Mouse (Mus musculus) kidney, postnatal 36 days (tissue): ENCODE measurements around the gene Hbp1.

Source experiments
- DNase-seq, 2 experiments: peaks; one replicate each; pipeline ENCODE4 v3.0.0; 2021 to 2022; ENCODE audit warnings: mixed read lengths in 2 of 2

The Hbp1 gene

GRCm38 (mm10) chr12:31905696-31906551 is 44.4 kb downstream of the Hbp1 start:
- no peak for DNase-seq

GRCm38 (mm10) chr12:31900391-31900914 is 49.9 kb downstream of the Hbp1 start:
- DNase-seq: no peak

- DNase-seq: no peak
Observed at GRCm38 (mm10) chr12:31897456-31897855, 52.9 kb downstream of the Hbp1 start.

- no peak for DNase-seq
Observed at GRCm38 (mm10) chr12:31896986-31897385, 53.3 kb downstream of the Hbp1 start.

- no peak for DNase-seq
Observed at GRCm38 (mm10) chr12:31896295-31896694, 54.0 kb downstream of the Hbp1 start.

- DNase-seq: no peak
Observed at GRCm38 (mm10) chr12:31895888-31896287, 54.4 kb downstream of the Hbp1 start.

GRCm38 (mm10) chr12:31895095-31895734 is 55.1 kb downstream of the Hbp1 start:
- no peak for DNase-seq

GRCm38 (mm10) chr12:31892771-31893170 is 57.6 kb downstream of the Hbp1 start:
- DNase-seq: no peak

GRCm38 (mm10) chr12:31892079-31892478 is 58.3 kb downstream of the Hbp1 start:
- no peak for DNase-seq

GRCm38 (mm10) chr12:31890685-31891084 is 59.6 kb downstream of the Hbp1 start:
- no peak for DNase-seq

- no peak for DNase-seq
Observed at GRCm38 (mm10) chr12:31885844-31886606, 64.3 kb downstream of the Hbp1 start.

GRCm38 (mm10) chr12:31885084-31885483 is 65.3 kb downstream of the Hbp1 start:
- DNase-seq: no peak

GRCm38 (mm10) chr12:31884365-31884764 is 66.0 kb downstream of the Hbp1 start:
- DNase-seq: no peak

- DNase-seq: no peak
Observed at GRCm38 (mm10) chr12:31882736-31883135, 67.6 kb downstream of the Hbp1 start.

- no peak for DNase-seq
Observed at GRCm38 (mm10) chr12:31876775-31877174, 73.6 kb downstream of the Hbp1 start.
